In genomic region chr16:84774761-84775231, GRCm38 (mm10) we compare ENCODE assay signal across 8 mouse cellular contexts. TPM values are rescaled to one million over a fixed set of nuclear protein-coding genes. Genes with fewer than 3 reads are reported as not detected.
DNase-seq lines count a peak whose midpoint lies in the region; ATAC-seq and TF ChIP-seq lines count a peak whose summit lies in the region.

No protein-coding gene starts in this region.

- POLR2A ChIA-PET in Patski (lab: Charles Lee): no interaction called here

- TF ChIP-seq CTCF in Patski (IDR thresholded peaks at IDR 0.05): no peak
- TF ChIP-seq CTCF in small intestine, adult 2 months (IDR thresholded peaks at IDR 0.05; ENCODE audit: extremely low read depth, insufficient read length, insufficient replicate concordance, low read depth, low read length): no peak

- H3K27me3 ChIP-seq in Patski: peaks cover 6% of the 10 kb centered on the region
- H3K27me3 ChIP-seq in small intestine, adult 2 months (ENCODE audit: control insufficient read depth, insufficient read depth, low read length): peaks cover 22% of the 10 kb centered on the region

- H3K36me3 ChIP-seq in small intestine, adult 2 months (ENCODE audit: control insufficient read depth, insufficient read depth, low read length): no peaks in the 10 kb centered on the region

- DNase-seq in Patski (ENCODE audit: low read depth, low spot score): no peak
- peak; percentile 28 for DNase-seq in cerebellum, postnatal 14 days
- peak; percentile 65 to 81 for DNase-seq in frontal cortex, postnatal 36 days (ENCODE audit: low spot score in 2 of 2)
- peak; percentile 23 for DNase-seq in induced T-regulatory cell, adult 2 months (ENCODE audit: low read depth)
- DNase-seq in left cerebral cortex, postnatal 10 days (ENCODE audit: extremely low spot score in 1 of 2, low spot score in 2 of 2): peak; percentile 49 to 59
- DNase-seq in spleen, postnatal 14 days (ENCODE audit: low spot score in 2 of 2): no peak

- CTCF ChIA-PET in Patski (lab: Charles Lee): interaction anchor here (1.2 kb wide), 1 partner anchor 9 kb away, joined by 4 read pairs; no protein-coding TSS in a partner anchor

- peak overlapping the region; percentile 49; the same call in 1 of the 2 replicates for H3K27ac ChIP-seq in small intestine, adult 2 months (ENCODE audit: insufficient read depth, low read depth, low read length)

- 3% methylated on average over 23 of the region's 23 CpGs for WGBS in small intestine, adult 2 months

- in situ Hi-C loops in Patski (cut with MboI; ENCODE audit: low pct_unique_long_range_greater_than_20kb): no loop called here

- peak overlapping the region; percentile 61 for H3K4me3 ChIP-seq in small intestine, adult 2 months (ENCODE audit: low read depth, low read length)

- no peak for TF ChIP-seq POLR2A in small intestine, adult 2 months (IDR thresholded peaks at IDR 0.05; ENCODE audit: low read depth, low read length)

- intact Hi-C loops in left cerebral cortex, postnatal 10 days (cut with DNase I): loop anchor here (5.0 kb wide), 2 partner anchors 37 to 43 kb away; partner anchors contain the start of gene Mrpl39

- H3K4me1 ChIP-seq in small intestine, adult 2 months (ENCODE audit: control insufficient read depth, insufficient read depth, insufficient read length, low read length): peaks cover 10% of the 10 kb centered on the region

- ATAC-seq in Patski: peak; percentile 46
- ATAC-seq in megakaryocyte progenitor cell, adult 5-6 weeks (replicated peaks; ENCODE audit: poor library complexity): peak; percentile 45

RNA-seq across cellular contexts. Expression of gene Jam2, which starts 0.9 kb away (rescaled TPM):
- 0.05 TPM for polyA plus RNA-seq in Patski (2021)
- total RNA-seq in left cerebral cortex, postnatal 10 days (2021): 10 to 100 TPM; 20.4 to 23.1 TPM
- 0.17 TPM in 1 of 2 replicates, not detected in the other for total RNA-seq in megakaryocyte progenitor cell, adult 5-6 weeks (2015)
- 0.88 TPM in 1 of 2 replicates, not detected in the other for total RNA-seq in megakaryocyte progenitor cell, adult 5-6 weeks (2017)
- 1.7 and 2.8 TPM in 2 replicates for polyA plus RNA-seq in small intestine, adult 2 months (2012; rRNA removed)

RNA-seq across cellular contexts. Expression of gene Mrpl39, which starts 39.3 kb away (rescaled TPM):
- 43.8 TPM for polyA plus RNA-seq in Patski (2021)
- total RNA-seq in left cerebral cortex, postnatal 10 days (2021): 10 to 100 TPM; 20.0 to 21.2 TPM
- 44.2 and 44.9 TPM in 2 replicates for total RNA-seq in megakaryocyte progenitor cell, adult 5-6 weeks (2015)
- total RNA-seq in megakaryocyte progenitor cell, adult 5-6 weeks (2017): 59.1 and 64.1 TPM in 2 replicates
- polyA plus RNA-seq in small intestine, adult 2 months (2012; rRNA removed): 1.1 and 3.4 TPM in 2 replicates

RNA-seq across cellular contexts. Expression of gene Gabpa, which starts 59.9 kb away (rescaled TPM):
- polyA plus RNA-seq in Patski (2021): 41.0 TPM
- total RNA-seq in left cerebral cortex, postnatal 10 days (2021): 10 to 100 TPM; 21.8 to 22.0 TPM
- total RNA-seq in megakaryocyte progenitor cell, adult 5-6 weeks (2015): 63.9 and 78.2 TPM in 2 replicates
- 65.1 and 81.3 TPM in 2 replicates for total RNA-seq in megakaryocyte progenitor cell, adult 5-6 weeks (2017)
- 1.9 and 4.9 TPM in 2 replicates for polyA plus RNA-seq in small intestine, adult 2 months (2012; rRNA removed)

Comparison
In these comparisons a context has a peak if more than half of its experiments do, and no peak if none do; other contexts are left out.
1. DNase-seq: peak in cerebellum, postnatal 14 days (2 of 2), frontal cortex, postnatal 36 days (2 of 2), induced T-regulatory cell, adult 2 months (single experiment) and left cerebral cortex, postnatal 10 days (2 of 2); none in Patski (single experiment) and spleen, postnatal 14 days (0 of 2).
2. RNA of gene Jam2, which starts 0.9 kb away (total RNA-seq): 20.4 to 23.1 TPM in left cerebral cortex, postnatal 10 days; 0.17 to 0.88 TPM in megakaryocyte progenitor cell, adult 5-6 weeks; every median in the first group is over 10 times any median in the second.